Mouse (Mus musculus): ENCODE measurements around the gene Paxx.

GRCm38 (mm10) chr2:25427256-25427655, 33.6 kb downstream of the Paxx start:
- no peak for TF ChIP-seq CTCF (IDR thresholded peaks at IDR 0.05; ENCODE audit: low read depth, low read length)
- TF ChIP-seq POLR2A (IDR thresholded peaks at IDR 0.05; ENCODE audit: borderline replicate concordance, low read depth, low read length): no peak

All from bone marrow macrophage, adult 2 months (primary cell).